Mouse (Mus musculus) CH12.LX (cell line): ENCODE data around the gene Dact3. TPM values are rescaled to one million over a fixed set of nuclear protein-coding genes. Genes with fewer than 3 reads are reported as not detected.

ENCODE experiments used
- DNase-seq: peaks from one replicate; pipeline ENCODE4 v3.0.0-alpha.2; 2013; ENCODE audit errors: extremely low read depth
- H3K27ac ChIP-seq: 2 replicates; pipeline ENCODE4 v1.5.1; 2012; ENCODE audit warnings: low read depth, mild to moderate bottlenecking, control low read depth, moderate library complexity; ENCODE audit not compliant: insufficient read depth
- H3K27me3 ChIP-seq: replicated peaks from 2 replicates; pipeline ENCODE3; 2012; ENCODE audit warnings: inconsistent platforms
- H3K36me3 ChIP-seq, 2 experiments: replicated peaks in 1 of 2; 2 replicates each; pipeline versions ENCODE3 to v1.6.1; 2012; ENCODE audit warnings: inconsistent platforms in 1 of 2, low read length in 1 of 2, mild to moderate bottlenecking in 1 of 2, mixed read lengths in 1 of 2, moderate library complexity in 1 of 2; ENCODE audit not compliant: control insufficient read depth in 1 of 2, insufficient read depth in 1 of 2
- H3K4me1 ChIP-seq, 2 experiments: 2 replicates each; pipeline ENCODE4 v1.6.1; 2012; ENCODE audit warnings: inconsistent platforms in 1 of 2, moderate library complexity in 1 of 2; ENCODE audit not compliant: insufficient read depth in 2 of 2, control insufficient read depth in 1 of 2
- H3K4me2 ChIP-seq: 2 replicates; pipeline ENCODE4 v1.6.1; 2012; ENCODE audit warnings: low read depth, mild to moderate bottlenecking, control low read depth; ENCODE audit not compliant: poor library complexity, insufficient read depth, severe bottlenecking
- H3K4me3 ChIP-seq, 3 experiments: fragments of 150-350 bp in 1 of 3; sonication (generic) in 1 of 3; replicated peaks in 1 of 3; 2 replicates each; pipeline versions ENCODE3 to v1.5.1; 2011 to 2012; ENCODE audit warnings: low read depth in 2 of 3, low read length in 2 of 3, mild to moderate bottlenecking in 2 of 3, moderate library complexity in 2 of 3, control low read depth in 1 of 3, improper control_type of control experiment in 1 of 3, inconsistent platforms in 1 of 3, mixed read lengths in 1 of 3; ENCODE audit not compliant: poor library complexity in 1 of 3
- H3K79me2 ChIP-seq: replicated peaks from 2 replicates; pipeline ENCODE4 v1.6.1; 2012; ENCODE audit warnings: mild to moderate bottlenecking, moderate library complexity; ENCODE audit not compliant: control insufficient read depth, poor library complexity, insufficient read depth, severe bottlenecking; ENCODE audit errors: extremely low read depth
- H3K9ac ChIP-seq: 2 replicates; pipeline ENCODE4 v1.6.1; 2012; ENCODE audit warnings: low read depth, mild to moderate bottlenecking, control low read depth, moderate library complexity; ENCODE audit not compliant: insufficient read depth
- H3K9me3 ChIP-seq: replicated peaks from 2 replicates; pipeline ENCODE3; 2012; ENCODE audit warnings: low read length, inconsistent platforms, mixed read lengths
- BHLHE40 ChIP-seq: IDR thresholded peaks from 2 replicates; pipeline ENCODE4 v1.6.1; 2011; ENCODE audit warnings: mild to moderate bottlenecking, low read depth, low read length, improper control_type of control experiment
- IRF4 ChIP-seq: IDR thresholded peaks from 2 replicates; pipeline ENCODE4 v1.6.1; 2014; ENCODE audit warnings: low read depth, mild to moderate bottlenecking, inconsistent platforms, low read length, improper control_type of control experiment
- MAFK ChIP-seq: IDR thresholded peaks from 2 replicates; pipeline ENCODE4 v1.6.1; 2011; ENCODE audit warnings: low read length, improper control_type of control experiment; ENCODE audit not compliant: insufficient replicate concordance
- MEF2A ChIP-seq: IDR thresholded peaks from 2 replicates; pipeline ENCODE4 v1.6.1; 2014; ENCODE audit warnings: low read depth, mild to moderate bottlenecking, inconsistent platforms, low read length, improper control_type of control experiment, borderline replicate concordance
- NELFE ChIP-seq: IDR thresholded peaks from 2 replicates; pipeline ENCODE4 v1.6.1; 2011; ENCODE audit warnings: low read depth, low read length, improper control_type of control experiment
- PAX5 ChIP-seq: IDR thresholded peaks from 2 replicates; pipeline ENCODE4 v1.6.1; 2012; ENCODE audit warnings: low read length, inconsistent platforms, mixed read lengths
- POLR2AphosphoS2 ChIP-seq: IDR thresholded peaks from 2 replicates; pipeline ENCODE4 v1.6.1; 2011; ENCODE audit warnings: low read depth, low read length, improper control_type of control experiment
- RCOR1 ChIP-seq: conservative IDR thresholded peaks from 2 replicates; pipeline ENCODE4 v1.6.1; 2012; ENCODE audit warnings: low read depth, mild to moderate bottlenecking, inconsistent platforms, low read length, improper control_type of control experiment
- SIN3A ChIP-seq: IDR thresholded peaks from 2 replicates; pipeline ENCODE4 v1.6.1; 2012; ENCODE audit warnings: low read length, improper control_type of control experiment, inconsistent platforms
- TCF12 ChIP-seq: IDR thresholded peaks from 2 replicates; pipeline ENCODE4 v1.6.1; 2014; ENCODE audit warnings: low read depth, mild to moderate bottlenecking, inconsistent platforms, low read length, improper control_type of control experiment
- USF1 ChIP-seq: IDR thresholded peaks from 2 replicates; pipeline ENCODE4 v1.6.1; 2014; ENCODE audit warnings: low read depth, mild to moderate bottlenecking, inconsistent platforms, low read length, improper control_type of control experiment
- ZC3H11A ChIP-seq: IDR thresholded peaks from 2 replicates; pipeline ENCODE4 v1.6.1; 2012; ENCODE audit warnings: low read depth, mild to moderate bottlenecking, inconsistent platforms, low read length, improper control_type of control experiment
- ZKSCAN1 ChIP-seq: IDR thresholded peaks from 2 replicates; pipeline ENCODE4 v1.6.1; 2012; ENCODE audit warnings: low read depth, inconsistent platforms, low read length, improper control_type of control experiment, borderline replicate concordance
- ZMIZ1 ChIP-seq: IDR thresholded peaks from 2 replicates; pipeline ENCODE4 v1.6.1; 2012; ENCODE audit warnings: low read depth, mild to moderate bottlenecking, inconsistent platforms, low read length, improper control_type of control experiment
- dilution Hi-C: fragments of 300-500 bp; cut with MboI; formaldehyde crosslinking; loops from 2 replicates; pipeline ENCODE4 v1.14.3; 2020; ENCODE audit warnings: low sequenced_read_pairs; ENCODE audit not compliant: extremely low pct_unique_long_range_greater_than_20kb, extremely low pct_ligation_motif_present
- in situ Hi-C: fragments of 300-500 bp; cut with MboI; formaldehyde crosslinking; loops from 3 replicates; pipeline ENCODE4 v1.14.3; 2019; ENCODE audit warnings: low sequenced_read_pairs, low pct_ligation_motif_present, low pct_unique_long_range_greater_than_20kb, mixed read lengths
- polyA plus RNA-seq: library from polyadenylated mRNA; unstranded; fragments of >175 nt; gene quantifications from 2 replicates; pipeline ENCODE4 v1.2.1, GENCODE M21; 2012; ENCODE audit warnings: low read depth; ENCODE audit not compliant: insufficient read length
- total RNA-seq, 2 experiments: library from RNA; depleted of rRNA; stranded (reverse); fragments of 300-350 nt in 1 of 2; fragments of >200 nt in 1 of 2; gene quantifications; 2 replicates each; pipeline ENCODE4 v1.2.3; 2012 to 2014

Gene Dact3
- total and polyA plus RNA-seq, 3 experiments = 3.5 to 12.0 (median 5.1) TPM

DNA sequence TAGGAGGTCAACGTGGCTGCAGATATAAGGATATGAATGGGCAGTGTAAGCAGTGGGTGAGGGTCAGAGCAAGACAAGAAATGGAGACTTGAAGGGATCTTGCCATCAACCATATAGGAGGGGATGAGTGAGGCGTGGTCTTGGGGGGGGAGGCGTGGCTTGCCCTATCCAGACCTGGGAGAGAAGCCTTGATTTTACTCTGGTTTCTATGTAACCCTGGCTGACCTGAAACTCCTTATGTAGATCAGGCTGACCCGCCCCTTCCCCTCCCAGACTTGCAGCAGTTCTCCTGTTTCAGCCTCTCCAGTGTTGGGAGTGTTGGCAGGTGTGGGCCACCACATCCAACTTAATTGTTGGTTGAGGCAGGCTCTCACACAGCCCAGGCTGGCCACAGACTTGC is 9.2 kb downstream of the Dact3 start:
- DNase-seq = no peak
- dilution Hi-C loops (no loop called here), in situ Hi-C loops (no loop called here)
- H3K27ac ChIP-seq = no peak overlapping the region
- H3K4me1 ChIP-seq = peaks cover 0 to 17% of the 10 kb centered on the region in 2 experiments; a peak in 2 of 4 replicates
- H3K4me2 ChIP-seq = no peak overlapping the region
- TF ChIP-seq USF1 (no peak), RCOR1 (no peak), SIN3A (no peak), IRF4 (no peak)
- H3K9me3 ChIP-seq = peaks cover 23% of the 10 kb centered on the region
- H3K36me3 ChIP-seq = peaks cover 12 to 74% of the 10 kb centered on the region in 2 experiments
- H3K4me3 ChIP-seq = no peak overlapping the region
- H3K9ac ChIP-seq = no peak overlapping the region
- H3K79me2 ChIP-seq = no peaks in the 10 kb centered on the region
- H3K27me3 ChIP-seq = no peaks in the 10 kb centered on the region

DNA sequence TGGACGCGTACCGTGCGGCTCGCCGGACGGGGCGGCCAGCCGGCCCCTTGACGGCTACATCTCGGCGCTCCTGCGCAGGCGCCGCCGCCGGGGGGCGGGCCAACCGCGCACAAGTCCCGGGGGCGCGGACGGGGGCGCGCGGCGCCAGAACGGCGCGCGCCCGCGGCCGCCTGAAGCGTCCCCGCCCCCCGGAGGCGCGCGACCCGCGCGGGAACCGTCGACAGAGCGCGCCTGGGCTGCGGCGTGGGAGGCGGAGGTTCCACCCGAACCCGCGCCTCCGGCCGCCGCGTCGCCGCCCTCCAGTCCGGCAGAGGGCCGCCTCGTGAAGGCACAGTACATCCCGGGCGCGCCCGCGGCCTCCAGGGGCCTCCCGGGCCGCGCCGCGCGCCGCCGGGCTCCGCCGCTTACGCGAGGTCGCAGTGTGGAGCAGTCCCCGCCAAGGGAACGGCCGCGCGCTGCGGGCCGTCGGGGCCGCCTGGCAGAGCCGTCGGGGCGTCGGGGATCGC is 10.2 kb downstream of the Dact3 start:
- Histone ChIP-seq H3K4me2 (no peak overlapping the region), H3K9ac (no peak overlapping the region), H3K27me3 (no peaks in the 10 kb centered on the region), H3K36me3 (peaks cover 12 to 71% of the 10 kb centered on the region in 2 experiments), H3K4me1 (peaks cover 0 to 7% of the 10 kb centered on the region in 2 experiments; a peak in 1 of 4 replicates), H3K4me3 (no peak overlapping the region), H3K9me3 (peaks cover 23% of the 10 kb centered on the region), H3K27ac (no peak overlapping the region), H3K79me2 (no peaks in the 10 kb centered on the region)
- in situ Hi-C loops (no loop called here), dilution Hi-C loops (no loop called here)
- DNase-seq = no peak
- TF ChIP-seq IRF4 = no peak
- TF ChIP-seq NELFE = no peak

DNA sequence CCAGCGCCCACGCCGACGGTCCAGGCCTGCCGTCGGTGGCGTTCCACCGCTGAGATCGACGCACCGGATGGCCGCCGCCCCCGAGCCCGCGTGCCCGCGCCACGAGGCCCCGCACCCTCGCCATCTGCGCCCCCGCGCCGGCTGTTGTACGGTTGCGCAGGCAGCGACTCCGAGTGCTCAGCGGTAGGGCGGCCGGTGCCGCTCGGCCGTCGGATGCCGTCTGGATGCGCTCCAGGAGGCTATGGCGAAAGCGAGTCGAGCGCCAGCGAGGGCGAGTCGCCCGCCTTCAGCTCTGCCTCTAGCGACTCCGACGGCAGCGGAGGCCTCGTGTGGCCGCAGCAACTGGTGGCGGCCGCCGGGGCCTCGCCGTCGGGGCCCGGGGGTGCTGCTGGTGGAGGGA is 10.8 kb downstream of the Dact3 start:
- Histone ChIP-seq H3K4me2 (no peak overlapping the region), H3K4me1 (0 out of 4 replicates have a peak, but pooled peaks cover 0 to 4% of the 10 kb centered on the region in 2 experiments), H3K9me3 (peaks cover 23% of the 10 kb centered on the region), H3K4me3 (no peak overlapping the region), H3K27me3 (no peaks in the 10 kb centered on the region), H3K79me2 (no peaks in the 10 kb centered on the region), H3K27ac (no peak overlapping the region), H3K9ac (no peak overlapping the region), H3K36me3 (peaks cover 12 to 66% of the 10 kb centered on the region in 2 experiments)
- DNase-seq = no peak
- in situ Hi-C loops = no loop called here
- dilution Hi-C loops = no loop called here
- TF ChIP-seq POLR2AphosphoS2 (no peak), ZMIZ1 (no peak), MEF2A (no peak), BHLHE40 (no peak), ZC3H11A (no peak), MAFK (no peak), PAX5 (no peak), ZKSCAN1 (no peak), TCF12 (no peak)
